Mouse (Mus musculus) large intestine, adult 2 months (tissue): Measurements from ENCODE around the gene Fscb. TPM values are rescaled to one million over a fixed set of nuclear protein-coding genes. Genes with fewer than 3 reads are reported as not detected.

Source experiments
- DNase-seq: peaks from one replicate; pipeline ENCODE4 v3.0.0-alpha.2; 2012; ENCODE audit warnings: low read depth, low spot score
- WGBS: fragments of 180-500 bp; shearing (Covaris S2); methylation state at CpG from one replicate; pipeline ENCODE4 v1.1.7; 2018; 5-methylcytosine and 5-hydroxymethylcytosine counted together
- polyA plus RNA-seq: library from polyadenylated mRNA; depleted of rRNA; stranded (reverse); fragments of >200 nt; gene quantifications from 2 replicates; pipeline ENCODE4 v1.2.3, GENCODE M21; 2012; rRNA removed

Fscb gene
- polyA plus RNA-seq, result not detected in 2 replicates

DNA sequence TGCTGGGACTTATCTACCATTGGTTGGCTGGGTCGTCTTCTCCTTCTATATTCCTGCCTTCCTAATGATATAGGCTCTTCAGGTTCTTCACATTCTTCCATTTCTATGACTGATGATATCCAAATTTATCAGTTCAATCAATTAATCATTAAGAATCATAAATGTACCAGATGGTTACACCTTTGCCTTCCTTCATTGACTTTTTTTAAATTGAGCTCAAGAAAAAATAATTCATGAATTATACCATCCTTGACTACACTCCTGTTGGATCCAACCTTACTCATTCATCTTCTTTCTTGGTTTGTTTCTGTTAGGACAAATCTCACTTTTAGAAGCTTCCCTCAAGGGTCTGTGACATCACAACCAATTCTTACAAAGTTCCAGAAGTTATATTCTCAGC, at the start of gene Fscb:
TSS of gene Fscb (minus strand) at position 101 of the 400 bp plus-strand sequence.
- WGBS, result 69% methylated on average over 1 of the region's 1 CpGs
- DNase-seq, result no peak

DNA sequence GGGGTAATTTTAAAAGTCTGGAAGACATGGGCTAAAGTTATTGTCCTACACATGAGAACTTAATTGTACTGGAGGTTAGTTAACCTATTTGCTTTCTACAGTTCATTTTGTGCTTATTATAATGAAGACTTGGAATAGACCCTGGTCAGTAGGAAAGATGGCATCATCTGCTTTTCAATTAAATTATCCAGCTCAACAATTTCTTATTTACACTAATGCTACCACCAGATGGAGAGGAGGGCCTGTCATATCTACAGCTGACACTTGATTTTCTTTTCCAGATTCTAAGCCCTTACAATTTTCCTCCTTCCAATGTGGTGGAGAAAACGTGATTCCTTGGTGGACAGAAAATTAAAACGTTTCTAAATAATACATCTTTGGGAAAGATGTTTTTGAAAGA, 42.3 kb upstream of the Fscb start:
- 53% methylated on average over 2 of the region's 2 CpGs for WGBS
- no peak for DNase-seq

DNA sequence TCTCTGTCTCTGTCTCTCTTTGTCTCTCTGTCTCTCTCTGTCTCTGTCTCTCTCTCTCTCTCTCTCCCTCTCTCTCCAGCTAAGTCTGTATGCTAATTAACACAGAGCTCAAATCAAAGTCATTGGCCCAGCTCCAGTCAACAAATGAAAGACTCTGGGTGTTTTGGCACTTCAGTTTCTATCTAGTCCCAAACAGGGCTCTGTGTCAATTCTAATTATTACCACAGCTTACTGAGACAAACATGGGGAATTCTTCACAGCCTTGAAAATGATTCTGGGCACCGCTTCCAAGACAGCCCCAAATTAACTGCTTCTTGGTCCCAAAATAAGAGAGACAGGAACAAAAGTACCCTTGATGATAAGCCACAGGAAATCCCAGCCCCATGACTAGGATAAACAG, 38.9 kb upstream of the Fscb start:
- WGBS, result 59% methylated on average over 1 of the region's 1 CpGs
- no peak for DNase-seq

DNA sequence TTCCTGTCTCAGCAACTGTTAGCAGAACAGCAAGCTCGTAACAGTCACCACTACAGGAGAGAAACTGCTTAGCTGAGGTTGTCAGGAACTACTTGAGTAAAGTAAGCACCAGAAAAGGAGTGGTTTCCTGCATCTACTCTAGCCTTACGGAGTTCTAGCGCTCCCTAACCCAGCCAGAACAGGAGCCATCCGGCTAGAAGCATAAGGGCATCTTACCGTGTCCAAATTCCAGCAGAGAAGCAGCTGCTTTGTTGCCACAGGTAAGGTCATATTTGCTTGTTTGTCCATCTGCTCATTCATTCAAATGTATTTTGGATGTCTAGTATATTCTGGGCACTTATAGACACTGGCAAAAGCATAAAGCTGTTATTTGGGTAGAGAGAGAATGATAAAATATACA, 23.2 kb upstream of the Fscb start:
- 60% methylated on average over 5 of the region's 5 CpGs for WGBS

DNA sequence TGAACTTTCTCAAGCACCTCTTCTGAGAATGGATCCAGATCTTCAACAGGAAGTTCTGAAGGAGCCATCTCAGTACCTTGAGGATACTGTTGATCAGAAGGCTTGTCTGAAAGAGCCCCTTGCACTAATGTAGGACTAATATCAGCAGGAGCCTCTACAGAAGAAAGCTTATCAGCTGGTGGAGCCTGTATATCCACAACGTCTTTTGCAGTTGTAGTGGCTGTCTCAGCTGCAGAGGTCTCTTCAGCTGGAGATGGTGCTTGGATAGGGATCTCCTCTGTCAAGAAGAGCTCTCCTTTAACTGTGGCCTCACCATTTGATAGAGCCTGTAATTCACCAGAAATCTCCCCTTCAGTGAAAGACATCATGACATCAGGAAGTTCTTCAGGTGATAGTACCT, 875 bp downstream of the Fscb start:
- DNase-seq, result no peak
- 70% methylated on average over 1 of the region's 1 CpGs for WGBS

More for the DNA sequence above, 23.2 kb upstream of the Fscb start:
- DNase-seq, result no peak

DNA sequence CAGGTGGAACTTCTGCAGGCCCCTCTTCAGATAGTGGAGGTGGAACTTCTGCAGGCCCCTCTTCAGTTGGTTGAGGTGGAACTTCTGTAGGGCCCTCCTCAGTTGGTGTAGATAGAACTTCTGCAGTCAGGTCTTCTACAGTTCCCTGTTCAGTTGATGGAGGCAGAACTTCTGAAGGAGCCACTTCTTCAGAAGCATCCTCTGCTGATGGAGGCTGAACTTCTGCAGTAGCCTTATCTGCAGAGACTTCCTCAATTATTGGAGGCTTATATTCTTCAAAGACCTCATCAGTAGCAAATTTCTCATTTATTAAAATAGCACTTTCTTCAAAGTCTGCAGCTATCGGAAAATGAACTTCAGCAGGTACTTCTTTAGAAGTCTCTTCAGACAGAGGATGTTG, 1.4 kb downstream of the Fscb start:
- WGBS, result 83% methylated on average over 1 of the region's 1 CpGs
- no peak for DNase-seq

- no peak for DNase-seq
Measured at GRCm38 (mm10) chr12:64455228-64455627, 19.3 kb downstream of the Fscb start.

GRCm38 (mm10) chr12:64449911-64450310, 24.6 kb downstream of the Fscb start:
- DNase-seq, result no peak
- 58% methylated on average over 9 of the region's 9 CpGs for WGBS

DNA sequence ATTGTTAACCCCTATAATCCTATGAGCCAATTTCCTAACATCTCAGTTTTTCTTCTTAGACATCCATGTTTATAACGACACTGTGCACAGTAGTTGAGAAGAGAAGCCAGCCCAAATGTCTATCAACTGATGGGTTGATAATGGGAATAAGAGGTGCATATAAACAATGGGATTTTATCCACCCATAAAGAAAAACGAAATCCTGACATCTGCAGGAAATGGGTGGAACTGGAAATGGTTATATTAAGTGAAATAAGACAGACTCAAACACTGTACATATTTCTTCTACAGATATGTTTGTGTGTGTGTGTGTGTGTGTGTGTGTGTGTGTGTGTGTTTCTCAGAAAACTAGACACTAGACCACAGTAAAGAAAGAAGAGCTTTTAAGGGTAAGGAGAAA, 37.8 kb downstream of the Fscb start:
- 33% methylated on average over 2 of the region's 2 CpGs for WGBS
- no peak for DNase-seq
